Mouse (Mus musculus) liver, postnatal 0 days (tissue): ENCODE results near the gene Kcnq2.

Experiments used
- CTCF ChIP-seq: sonication (generic); IDR thresholded peaks from 2 replicates; pipeline ENCODE4 v1.5.1; 2016; ENCODE audit warnings: antibody characterized with exemption, low read depth
- EP300 ChIP-seq: IDR thresholded peaks from 2 replicates; pipeline ENCODE4 v1.6.1; 2016; ENCODE audit warnings: antibody characterized with exemption, low read depth, mild to moderate bottlenecking

DNA sequence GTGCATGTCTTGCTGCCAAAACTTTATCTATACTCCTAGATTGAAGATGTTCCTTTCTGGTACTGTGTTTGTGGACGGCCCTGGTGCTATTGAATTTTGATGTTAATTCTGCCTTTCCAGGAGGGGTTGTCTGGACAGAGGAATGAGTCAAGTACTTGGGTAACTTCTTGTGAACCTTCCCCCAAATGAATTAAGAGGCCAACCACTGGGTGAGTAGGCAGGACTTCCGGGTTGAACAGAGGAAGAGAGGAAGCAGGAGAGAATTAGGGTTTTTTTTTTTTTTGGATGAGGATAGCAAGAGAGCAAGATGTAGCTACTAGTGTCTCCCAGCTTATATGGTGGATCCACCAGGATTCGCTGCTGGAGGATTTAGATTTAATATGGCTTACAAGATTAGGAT lies 42.9 kb upstream of the Kcnq2 start:
- no peak for TF ChIP-seq CTCF
- TF ChIP-seq EP300: no peak
